In genomic region chr11:117611068-117611467, GRCm38 (mm10) we compare ENCODE assay signal across 8 mouse cellular contexts. TPM values are rescaled to one million over a fixed set of nuclear protein-coding genes. Genes with fewer than 3 reads are reported as not detected.
DNase-seq lines count a peak whose midpoint lies in the region; ATAC-seq and TF ChIP-seq lines count a peak whose summit lies in the region.

No protein-coding gene starts in this region.

- intact Hi-C loops in left cerebral cortex, adult 2 months (cut with DNase I), result no loop called here
- intact Hi-C loops in left cerebral cortex, postnatal 4 days (cut with DNase I), result no loop called here
- intact Hi-C loops in gastrocnemius, adult 2 months (cut with DNase I), result loop anchor here (10.0 kb wide), 1 partner anchor 226 kb away; no protein-coding TSS in a partner anchor

- DNase-seq in left cerebral cortex, adult 2 months (ENCODE audit: extremely low spot score in 1 of 2, low spot score in 2 of 2), result no peak
- no peak for DNase-seq in left cerebral cortex, postnatal 4 days
- peak; percentile 84 for DNase-seq in gastrocnemius, adult 2 months
- DNase-seq in hindbrain, embryonic 14.5 days (ENCODE audit: low spot score), result no peak
- no peak for DNase-seq in midbrain, embryonic 14.5 days
- peak; percentile 68 for DNase-seq in thymus, adult 2 months

- H3K9ac ChIP-seq in hindbrain, embryonic 14.5 days, result no peak overlapping the region
- H3K9ac ChIP-seq in limb, embryonic 15.5 days, result no peak overlapping the region
- H3K9ac ChIP-seq in midbrain, embryonic 14.5 days (replicated peaks; ENCODE audit: low read length), result no peak overlapping the region

- 20% methylated on average over 13 of the region's 13 CpGs for WGBS in hindbrain, embryonic 14.5 days
- 3% methylated on average over 13 of the region's 13 CpGs for whole genome bisulfite sequencing in limb, embryonic 15.5 days
- 18% methylated on average over 13 of the region's 13 CpGs for WGBS in midbrain, embryonic 14.5 days
- 2% methylated on average over 13 of the region's 13 CpGs for WGBS in thymus, adult 2 months

- H3K4me2 ChIP-seq in hindbrain, embryonic 14.5 days (replicated peaks), result 0 out of 2 replicates have a peak overlapping the region, but pooled peaks have one; percentile 2
- H3K4me2 ChIP-seq in limb, embryonic 15.5 days, result peak overlapping the region; percentile 51
- peak overlapping the region; percentile 17 for H3K4me2 ChIP-seq in midbrain, embryonic 14.5 days (ENCODE audit: low read length)

- H3K4me3 ChIP-seq in left cerebral cortex, adult 2 months, result peak overlapping the region; percentile 30
- H3K4me3 ChIP-seq in bone marrow macrophage, adult 2 months (ENCODE audit: insufficient read depth, low read length), result peak overlapping the region; percentile 38
- H3K4me3 ChIP-seq in gastrocnemius, adult 2 months, result peak overlapping the region; percentile 70
- no peak overlapping the region for H3K4me3 ChIP-seq in hindbrain, embryonic 14.5 days (replicated peaks; ENCODE audit: low read length)
- H3K4me3 ChIP-seq in limb, embryonic 15.5 days, result peak overlapping the region; percentile 34
- H3K4me3 ChIP-seq in midbrain, embryonic 14.5 days (replicated peaks; ENCODE audit: low read depth, low read length), result no peak overlapping the region
- H3K4me3 ChIP-seq in thymus, adult 2 months (ENCODE audit: control insufficient read depth, insufficient read depth, low read length), result peak overlapping the region; percentile 35

- no peaks in the 10 kb centered on the region for H3K27me3 ChIP-seq in hindbrain, embryonic 14.5 days (ENCODE audit: control insufficient read depth, insufficient read depth, low read length)
- H3K27me3 ChIP-seq in limb, embryonic 15.5 days, result peaks cover 13% of the 10 kb centered on the region
- no peaks in the 10 kb centered on the region for H3K27me3 ChIP-seq in midbrain, embryonic 14.5 days (ENCODE audit: control insufficient read depth, insufficient read depth, low read length)
- peaks cover under 1% of the 10 kb centered on the region; the same call in 1 of the 2 replicates for H3K27me3 ChIP-seq in thymus, adult 2 months (ENCODE audit: control insufficient read depth, insufficient read depth, low read length)

- no peak for TF ChIP-seq CTCF in left cerebral cortex, adult 2 months (IDR thresholded peaks at IDR 0.05)
- TF ChIP-seq CTCF in bone marrow macrophage, adult 2 months (IDR thresholded peaks at IDR 0.05; ENCODE audit: low read depth, low read length), result no peak
- no peak for TF ChIP-seq CTCF in gastrocnemius, adult 2 months (IDR thresholded peaks at IDR 0.05)
- no peak for TF ChIP-seq CTCF in thymus, adult 2 months (IDR thresholded peaks at IDR 0.05; ENCODE audit: borderline replicate concordance, control insufficient read depth, extremely low read depth, insufficient read depth, low read length, poor library complexity)

- H3K36me3 ChIP-seq in hindbrain, embryonic 14.5 days (replicated peaks; ENCODE audit: control insufficient read depth, insufficient read depth), result no peaks in the 10 kb centered on the region
- H3K36me3 ChIP-seq in limb, embryonic 15.5 days, result no peaks in the 10 kb centered on the region
- H3K36me3 ChIP-seq in midbrain, embryonic 14.5 days (ENCODE audit: control insufficient read depth, insufficient read depth, low read length), result no peaks in the 10 kb centered on the region
- H3K36me3 ChIP-seq in thymus, adult 2 months (ENCODE audit: control insufficient read depth, insufficient read depth, low read length), result no peaks in the 10 kb centered on the region

- no peaks in the 10 kb centered on the region for H3K9me3 ChIP-seq in hindbrain, embryonic 14.5 days (ENCODE audit: control insufficient read depth, low read length)
- H3K9me3 ChIP-seq in limb, embryonic 15.5 days, result no peaks in the 10 kb centered on the region
- no peaks in the 10 kb centered on the region for H3K9me3 ChIP-seq in midbrain, embryonic 14.5 days (ENCODE audit: control insufficient read depth, low read length)

- H3K27ac ChIP-seq in left cerebral cortex, adult 2 months, result peak overlapping the region; percentile 36; the same call in 1 of the 2 replicates
- no peak overlapping the region for H3K27ac ChIP-seq in bone marrow macrophage, adult 2 months (ENCODE audit: insufficient read depth, low read depth, low read length)
- peak overlapping the region; percentile 83 for H3K27ac ChIP-seq in gastrocnemius, adult 2 months
- H3K27ac ChIP-seq in hindbrain, embryonic 14.5 days, result no peak overlapping the region
- 0 out of 2 replicates have a peak overlapping the region, but pooled peaks have one; percentile 47 for H3K27ac ChIP-seq in limb, embryonic 15.5 days
- H3K27ac ChIP-seq in midbrain, embryonic 14.5 days (replicated peaks; ENCODE audit: low read depth, low read length), result no peak overlapping the region
- H3K27ac ChIP-seq in thymus, adult 2 months (ENCODE audit: control insufficient read depth, insufficient read depth, low read length), result no peak overlapping the region

- TF ChIP-seq POLR2A in bone marrow macrophage, adult 2 months (IDR thresholded peaks at IDR 0.05; ENCODE audit: borderline replicate concordance, low read depth, low read length), result no peak
- no peak for TF ChIP-seq POLR2A in thymus, adult 2 months (IDR thresholded peaks at IDR 0.05; ENCODE audit: control insufficient read depth, extremely low read depth, insufficient read depth, low read length, poor library complexity)

- no peak for ATAC-seq in hindbrain, embryonic 14.5 days (ENCODE audit: low FRiP score)
- ATAC-seq in limb, embryonic 15.5 days (ENCODE audit: insufficient number of reproducible peaks, low FRiP score, low TSS enrichment, low read depth), result peak; percentile 78
- no peak for ATAC-seq in midbrain, embryonic 14.5 days (ENCODE audit: low FRiP score, low TSS enrichment)

- peaks cover 10% of the 10 kb centered on the region for H3K4me1 ChIP-seq in bone marrow macrophage, adult 2 months (ENCODE audit: control insufficient read depth, insufficient read depth, low read length)
- peaks cover 12% of the 10 kb centered on the region; the same call in 1 of the 2 replicates for H3K4me1 ChIP-seq in hindbrain, embryonic 14.5 days (replicated peaks; ENCODE audit: control insufficient read depth, insufficient read depth, low read length)
- peaks cover 34% of the 10 kb centered on the region for H3K4me1 ChIP-seq in limb, embryonic 15.5 days
- peaks cover 23% of the 10 kb centered on the region for H3K4me1 ChIP-seq in midbrain, embryonic 14.5 days (ENCODE audit: control insufficient read depth, insufficient read depth, low read length)
- H3K4me1 ChIP-seq in thymus, adult 2 months (replicated peaks; ENCODE audit: control insufficient read depth, insufficient read depth, low read length), result peaks cover 18% of the 10 kb centered on the region

RNA-seq across cellular contexts. Expression of gene Tnrc6c, which starts 43.0 kb away (rescaled TPM):
- total RNA-seq in left cerebral cortex, adult 2 months (2021), result 10 to 100 TPM; 58.5 to 62.9 TPM
- total RNA-seq in left cerebral cortex, postnatal 4 days (2021), result 10 to 100 TPM; 89.8 to 90.7 TPM
- polyA plus RNA-seq in bone marrow macrophage, adult 2 months (2012; ENCODE audit: insufficient read depth, insufficient read length, missing spikeins), result 16.4 and 16.9 TPM in 2 replicates
- total RNA-seq in gastrocnemius, adult 2 months (2021), result 10 to 100 TPM; 18.5 to 24.8 TPM
- polyA plus RNA-seq in hindbrain, embryonic 14.5 days (2014; fragmentation: Nextera tagmentation; extraction: Ambion mirVana), result 23.4 and 25.1 TPM in 2 replicates
- polyA plus RNA-seq in limb, embryonic 15.5 days (2015; fragmentation: Nextera tagmentation; extraction: Ambion mirVana), result 13.2 and 15.4 TPM in 2 replicates
- polyA plus RNA-seq in midbrain, embryonic 14.5 days (2014; fragmentation: Nextera tagmentation; extraction: Ambion mirVana), result 34.0 and 35.1 TPM in 2 replicates
- 75.0 and 89.7 TPM in 2 replicates for polyA plus RNA-seq in thymus, adult 2 months (2012; rRNA removed)

Comparison
In these comparisons a context has a peak if more than half of its experiments do, and no peak if none do; other contexts are left out.
1. DNase-seq: peak in gastrocnemius, adult 2 months (single experiment) and thymus, adult 2 months (single experiment); none in left cerebral cortex, adult 2 months (0 of 2), left cerebral cortex, postnatal 4 days (single experiment), hindbrain, embryonic 14.5 days (single experiment) and midbrain, embryonic 14.5 days (single experiment).
2. H3K27ac ChIP-seq: peak in left cerebral cortex, adult 2 months (single experiment), gastrocnemius, adult 2 months (single experiment) and limb, embryonic 15.5 days (single experiment); none in bone marrow macrophage, adult 2 months (single experiment), hindbrain, embryonic 14.5 days (single experiment), midbrain, embryonic 14.5 days (single experiment) and thymus, adult 2 months (single experiment).
3. H3K4me3 ChIP-seq: peak in left cerebral cortex, adult 2 months (single experiment), bone marrow macrophage, adult 2 months (single experiment), gastrocnemius, adult 2 months (single experiment), limb, embryonic 15.5 days (single experiment) and thymus, adult 2 months (single experiment); none in hindbrain, embryonic 14.5 days (single experiment) and midbrain, embryonic 14.5 days (single experiment).
4. Peak in every context shown above with its lines, with median percentiles within 50 percentile points of each other: H3K4me2 ChIP-seq.